Mouse (Mus musculus) kidney, embryonic 15.5 days (tissue): ENCODE data around the gene Tmem30c. TPM values are rescaled to one million over a fixed set of nuclear protein-coding genes. Genes with fewer than 3 reads are reported as not detected.

Source experiments
- polyA plus RNA-seq: library from polyadenylated mRNA; unstranded; fragments of >200 nt; fragmentation: Nextera tagmentation; extraction: Ambion mirVana; gene quantifications from 2 replicates; pipeline ENCODE4 v1.2.1, GENCODE M21; 2015

The Tmem30c gene
- polyA plus RNA-seq, 1 experiment from 2014 or later = 0.10 TPM

Other genes with a start within 250 kb of the Tmem30c start
- gene Tmem45a2, start 221.5 kb downstream of the Tmem30c start, polyA plus RNA-seq = 0.17 TPM in 1 of 2 replicates, not detected in the other
- 43.6 and 45.7 TPM in 2 replicates for gene Tomm70a, start 171.2 kb downstream of the Tmem30c start, polyA plus RNA-seq
- 100 and 104 TPM in 2 replicates for gene Nit2, start 125.5 kb downstream of the Tmem30c start, polyA plus RNA-seq
- gene Tbc1d23, start 61.4 kb downstream of the Tmem30c start, polyA plus RNA-seq = 22.5 and 25.6 TPM in 2 replicates
- gene Filip1l, start 60.2 kb upstream of the Tmem30c start, polyA plus RNA-seq = 24.2 and 24.8 TPM in 2 replicates